Mouse (Mus musculus): ENCODE results near the gene Bola1. TPM values are rescaled to one million over a fixed set of nuclear protein-coding genes. Genes with fewer than 3 reads are reported as not detected.
"Not testable (repeated sequence)": the region's sequence is repeated elsewhere in the genome, so short reads cannot be mapped to it uniquely, and the experiment has no call there.

The Bola1 gene
- total and polyA plus RNA-seq, 2 experiments from 2014 or later: 36.8 to 54.6 TPM

- no peak overlapping the region for H3K4me3 ChIP-seq (ENCODE audit: low read depth, low read length)
- DNase-seq (ENCODE audit: low spot score) (no peak), ATAC-seq (ENCODE audit: low FRiP score) (no peak)
- no peaks in the 10 kb centered on the region for H3K36me3 ChIP-seq (ENCODE audit: insufficient read depth, low read length)
- no peak for TF ChIP-seq CTCF (IDR thresholded peaks at IDR 0.05)
- no peak overlapping the region for H3K27ac ChIP-seq (ENCODE audit: low read depth, low read length)
- no peaks in the 10 kb centered on the region for H3K27me3 ChIP-seq (ENCODE audit: insufficient read depth, low read length)
- H3K9ac ChIP-seq (replicated peaks; ENCODE audit: low read length, poor library complexity, severe bottlenecking): no peak overlapping the region
- no peaks in the 10 kb centered on the region for H3K9me3 ChIP-seq (ENCODE audit: low read length)
- H3K4me1 ChIP-seq (ENCODE audit: insufficient read depth, low read length): peaks cover 8% of the 10 kb centered on the region; the same call in 1 of the 2 replicates
- 75% methylated on average over 2 of the region's 2 CpGs for WGBS
- no peak overlapping the region for H3K4me2 ChIP-seq (ENCODE audit: low read depth, low read length, poor library complexity, severe bottlenecking)
Measured at GRCm38 (mm10) chr3:96199731-96200130, 19.8 kb downstream of the Bola1 start.

- H3K27me3 ChIP-seq (ENCODE audit: insufficient read depth, low read length); H3K4me3 ChIP-seq (ENCODE audit: low read depth, low read length); H3K9ac ChIP-seq (replicated peaks; ENCODE audit: low read length, poor library complexity, severe bottlenecking); ATAC-seq (ENCODE audit: low FRiP score); DNase-seq (ENCODE audit: low spot score); H3K36me3 ChIP-seq (ENCODE audit: insufficient read depth, low read length); H3K9me3 ChIP-seq (ENCODE audit: low read length); H3K4me1 ChIP-seq (ENCODE audit: insufficient read depth, low read length): not testable (repeated sequence)
- 0 out of 2 replicates have a peak overlapping the region, but pooled peaks have one; percentile 18 for H3K27ac ChIP-seq (ENCODE audit: low read depth, low read length)
- H3K4me2 ChIP-seq (ENCODE audit: low read depth, low read length, poor library complexity, severe bottlenecking): peak overlapping the region; percentile 30; the same call in 1 of the 2 replicates
- 31% methylated on average over 7 of the region's 8 CpGs for WGBS
Measured at GRCm38 (mm10) chr3:96198601-96199251, 20.8 kb downstream of the Bola1 start.

- H3K27me3 ChIP-seq (ENCODE audit: insufficient read depth, low read length): no peaks in the 10 kb centered on the region
- H3K4me3 ChIP-seq (ENCODE audit: low read depth, low read length): peak overlapping the region; percentile 59; the same call in 1 of the 2 replicates
- H3K36me3 ChIP-seq (ENCODE audit: insufficient read depth, low read length): peaks cover 14% of the 10 kb centered on the region
- peak overlapping the region; percentile 92 for H3K4me2 ChIP-seq (ENCODE audit: low read depth, low read length, poor library complexity, severe bottlenecking)
- H3K27ac ChIP-seq (ENCODE audit: low read depth, low read length): peak overlapping the region; percentile 100
- no peak for TF ChIP-seq CTCF (IDR thresholded peaks at IDR 0.05)
- DNase-seq (ENCODE audit: low spot score) (peak; percentile 47), ATAC-seq (ENCODE audit: low FRiP score) (peak; percentile 38; the same call in 1 of the 2 replicates)
- H3K4me1 ChIP-seq (ENCODE audit: insufficient read depth, low read length): peaks cover 8% of the 10 kb centered on the region; the same call in 1 of the 2 replicates
- WGBS: 7% methylated on average over 6 of the region's 6 CpGs
- H3K9ac ChIP-seq (replicated peaks; ENCODE audit: low read length, poor library complexity, severe bottlenecking): peak overlapping the region; percentile 20
- no peaks in the 10 kb centered on the region for H3K9me3 ChIP-seq (ENCODE audit: low read length)
Measured at GRCm38 (mm10) chr3:96198181-96198580, 21.3 kb downstream of the Bola1 start.

GRCm38 (mm10) chr3:96197129-96197749 lies 22.3 kb downstream of the Bola1 start:
- Histone ChIP-seq H3K27ac (ENCODE audit: low read depth, low read length) (peak overlapping the region; percentile 100), H3K27me3 (ENCODE audit: insufficient read depth, low read length) (no peaks in the 10 kb centered on the region), H3K4me1 (ENCODE audit: insufficient read depth, low read length) (peaks cover 8% of the 10 kb centered on the region; the same call in 1 of the 2 replicates), H3K4me2 (ENCODE audit: low read depth, low read length, poor library complexity, severe bottlenecking) (peak overlapping the region; percentile 92), H3K9ac (replicated peaks; ENCODE audit: low read length, poor library complexity, severe bottlenecking) (peak overlapping the region; percentile 86), H3K9me3 (ENCODE audit: low read length) (no peaks in the 10 kb centered on the region), H3K4me3 (ENCODE audit: low read depth, low read length) (peak overlapping the region; percentile 59), H3K36me3 (ENCODE audit: insufficient read depth, low read length) (peaks cover 24% of the 10 kb centered on the region)
- peak; percentile 97 for DNase-seq (ENCODE audit: low spot score)
- WGBS: under 1% methylated on average over 50 of the region's 50 CpGs
- peak; percentile 44 for TF ChIP-seq CTCF (IDR thresholded peaks at IDR 0.05)
- peak; percentile 93 for ATAC-seq (ENCODE audit: low FRiP score)

- peak overlapping the region; percentile 92 for H3K4me2 ChIP-seq (ENCODE audit: low read depth, low read length, poor library complexity, severe bottlenecking)
- DNase-seq (ENCODE audit: low spot score) (no peak), ATAC-seq (ENCODE audit: low FRiP score) (peak; percentile 8; the same call in 1 of the 2 replicates)
- WGBS: 19% methylated on average over 27 of the region's 27 CpGs
- TF ChIP-seq CTCF (IDR thresholded peaks at IDR 0.05): no peak
- peaks cover 24% of the 10 kb centered on the region for H3K36me3 ChIP-seq (ENCODE audit: insufficient read depth, low read length)
- H3K9me3 ChIP-seq (ENCODE audit: low read length): no peaks in the 10 kb centered on the region
- H3K27me3 ChIP-seq (ENCODE audit: insufficient read depth, low read length): no peaks in the 10 kb centered on the region
- H3K4me1 ChIP-seq (ENCODE audit: insufficient read depth, low read length): peaks cover 8% of the 10 kb centered on the region; the same call in 1 of the 2 replicates
- peak overlapping the region; percentile 100 for H3K27ac ChIP-seq (ENCODE audit: low read depth, low read length)
- H3K9ac ChIP-seq (replicated peaks; ENCODE audit: low read length, poor library complexity, severe bottlenecking): peak overlapping the region; percentile 86
- H3K4me3 ChIP-seq (ENCODE audit: low read depth, low read length): peak overlapping the region; percentile 59
Measured at GRCm38 (mm10) chr3:96196437-96197128, 22.9 kb downstream of the Bola1 start.

Data from midbrain, postnatal 0 days (tissue).